Mouse (Mus musculus) stomach, embryonic 16.5 days (tissue): ENCODE measurements around the gene Kirrel. TPM values are rescaled to one million over a fixed set of nuclear protein-coding genes. Genes with fewer than 3 reads are reported as not detected.

ENCODE experiments used
- ATAC-seq: fragments of 200-750 bp; cut with Nextera tagmentation; 2 replicates; pipeline ENCODE4 v1.8.0; 2017; ENCODE audit warnings: moderate number of reproducible peaks, moderate TSS enrichment; ENCODE audit not compliant: insufficient read depth, low FRiP score
- H3K27ac ChIP-seq: fragments of 300-500 bp; sonication (generic); 2 replicates; pipeline ENCODE4 v1.5.1; 2014; ENCODE audit warnings: low read length
- H3K27me3 ChIP-seq: fragments of 300-500 bp; sonication (generic); 2 replicates; pipeline ENCODE4 v1.6.1; 2014; ENCODE audit warnings: low read length, control low read depth, mixed read lengths; ENCODE audit not compliant: control insufficient read depth, insufficient read depth
- H3K36me3 ChIP-seq: fragments of 300-500 bp; sonication (generic); 2 replicates; pipeline ENCODE4 v1.6.1; 2014; ENCODE audit warnings: low read length; ENCODE audit not compliant: control insufficient read depth, insufficient read depth
- H3K4me1 ChIP-seq: fragments of 300-500 bp; sonication (generic); 2 replicates; pipeline ENCODE4 v1.6.1; 2014; ENCODE audit warnings: low read length, control low read depth, mixed read lengths; ENCODE audit not compliant: control insufficient read depth, insufficient read depth
- H3K4me2 ChIP-seq: fragments of 300-500 bp; sonication (generic); 2 replicates; pipeline ENCODE4 v1.6.1; 2014; ENCODE audit warnings: low read depth, low read length, mixed read lengths
- H3K4me3 ChIP-seq: fragments of 300-500 bp; sonication (generic); replicated peaks from 2 replicates; pipeline ENCODE4 v1.5.1; 2014; ENCODE audit warnings: mild to moderate bottlenecking, low read length
- H3K9ac ChIP-seq: fragments of 300-500 bp; sonication (generic); 2 replicates; pipeline ENCODE4 v1.6.1; 2014; ENCODE audit warnings: low read length
- H3K9me3 ChIP-seq: fragments of 300-500 bp; sonication (generic); replicated peaks from 2 replicates; pipeline ENCODE4 v1.6.1; 2016; ENCODE audit warnings: low read length, control low read depth; ENCODE audit not compliant: control insufficient read depth
- WGBS: fragments of 180-500 bp; shearing (Covaris S2); extraction: QIAGEN DNeasy Blood & Tissue Kit; methylation state at CpG from one replicate; pipeline ENCODE4 v1.1.7; 2014; 5-methylcytosine and 5-hydroxymethylcytosine counted together
- polyA plus RNA-seq: library from polyadenylated mRNA; unstranded; fragments of >200 nt; fragmentation: Nextera tagmentation; extraction: Ambion mirVana; gene quantifications from 2 replicates; pipeline ENCODE4 v1.2.1, GENCODE M21; 2015

The Kirrel gene
- polyA plus RNA-seq, 1 experiment from 2014 or later = 11.0 TPM

DNA sequence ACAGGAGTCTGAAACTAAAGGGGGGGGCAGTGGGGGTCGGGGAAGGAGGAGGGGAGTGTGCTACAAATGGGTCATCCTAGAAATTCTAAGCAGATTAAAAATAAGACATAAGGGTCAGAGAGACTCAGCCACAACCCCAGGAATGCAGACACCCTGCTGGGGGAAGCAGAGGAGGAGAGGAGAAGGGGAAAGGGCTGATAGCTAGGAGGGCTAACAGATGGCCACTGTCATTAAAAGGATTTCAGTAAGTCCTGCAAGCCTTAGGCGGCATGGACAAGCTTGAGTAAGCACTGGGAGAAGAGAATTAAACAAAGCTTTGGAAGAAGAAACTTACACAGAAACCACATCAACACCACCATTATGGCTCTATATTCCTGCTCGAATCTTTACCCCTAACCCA, 62.3 kb downstream of the Kirrel start:
- Histone ChIP-seq H3K36me3 (no peaks in the 10 kb centered on the region), H3K4me2 (no peak overlapping the region), H3K9ac (no peak overlapping the region), H3K4me3 (no peak overlapping the region), H3K27me3 (no peaks in the 10 kb centered on the region), H3K4me1 (peaks cover 34% of the 10 kb centered on the region), H3K9me3 (no peaks in the 10 kb centered on the region), H3K27ac (peak overlapping the region; percentile 51; the same call in 1 of the 2 replicates)
- 43% methylated on average over 3 of the region's 3 CpGs for WGBS
- no peak for ATAC-seq

GRCm38 (mm10) chr3:87104856-87105255, 69.7 kb downstream of the Kirrel start:
- Histone ChIP-seq H3K36me3 (no peaks in the 10 kb centered on the region), H3K27ac (no peak overlapping the region), H3K4me1 (peaks cover 5% of the 10 kb centered on the region; the same call in 1 of the 2 replicates), H3K4me3 (no peak overlapping the region), H3K9me3 (no peaks in the 10 kb centered on the region), H3K9ac (no peak overlapping the region), H3K4me2 (no peak overlapping the region), H3K27me3 (no peaks in the 10 kb centered on the region)
- 65% methylated on average over 2 of the region's 2 CpGs for WGBS
- ATAC-seq = no peak

- no peak overlapping the region for H3K4me3 ChIP-seq
- H3K36me3 ChIP-seq = no peaks in the 10 kb centered on the region
- no peak for ATAC-seq
- H3K9me3 ChIP-seq = no peaks in the 10 kb centered on the region
- no peak overlapping the region for H3K9ac ChIP-seq
- H3K27me3 ChIP-seq = no peaks in the 10 kb centered on the region
- H3K4me2 ChIP-seq = no peak overlapping the region
- H3K4me1 ChIP-seq = peaks cover 5% of the 10 kb centered on the region; the same call in 1 of the 2 replicates
- H3K27ac ChIP-seq = no peak overlapping the region
- 31% methylated on average over 7 of the region's 7 CpGs for WGBS
Observed at GRCm38 (mm10) chr3:87102346-87102745, 72.2 kb downstream of the Kirrel start.

DNA sequence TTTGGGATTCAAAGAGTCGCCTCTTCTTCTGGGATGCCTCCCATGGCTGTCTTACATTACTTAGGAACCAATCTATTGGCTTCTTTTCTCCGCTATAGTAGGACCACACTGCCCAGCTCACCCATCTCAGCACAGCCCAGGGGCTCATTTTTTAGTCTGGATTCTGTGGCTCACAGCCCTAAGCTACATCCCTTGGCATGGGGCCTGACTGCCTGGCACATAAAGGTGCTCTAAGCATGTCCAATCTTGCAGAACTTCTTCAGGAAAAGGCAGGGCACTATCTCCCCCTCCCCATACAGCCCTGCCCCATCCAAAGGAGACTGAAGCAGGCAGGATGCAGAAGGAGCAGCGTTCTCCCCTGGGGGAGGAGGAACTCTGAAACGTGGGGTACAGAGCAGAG, 73.6 kb downstream of the Kirrel start:
- Histone ChIP-seq H3K27ac (no peak overlapping the region), H3K9ac (no peak overlapping the region), H3K4me2 (no peak overlapping the region), H3K4me3 (no peak overlapping the region), H3K9me3 (no peaks in the 10 kb centered on the region), H3K36me3 (no peaks in the 10 kb centered on the region), H3K27me3 (no peaks in the 10 kb centered on the region), H3K4me1 (peaks cover 5% of the 10 kb centered on the region; the same call in 1 of the 2 replicates)
- WGBS = 71% methylated on average over 4 of the region's 4 CpGs
- no peak for ATAC-seq

GRCm38 (mm10) chr3:87097969-87098946, 76.3 kb downstream of the Kirrel start:
- H3K27me3 ChIP-seq = no peaks in the 10 kb centered on the region
- H3K9me3 ChIP-seq = no peaks in the 10 kb centered on the region
- H3K36me3 ChIP-seq = no peaks in the 10 kb centered on the region
- no peak overlapping the region for H3K4me2 ChIP-seq
- no peak overlapping the region for H3K9ac ChIP-seq
- ATAC-seq = peak; percentile 23; the same call in 1 of the 2 replicates
- peaks cover 4% of the 10 kb centered on the region for H3K4me1 ChIP-seq
- H3K4me3 ChIP-seq = no peak overlapping the region
- H3K27ac ChIP-seq = no peak overlapping the region
- WGBS = 86% methylated on average over 19 of the region's 19 CpGs

GRCm38 (mm10) chr3:87097205-87097604, 77.3 kb downstream of the Kirrel start:
- H3K27me3 ChIP-seq = no peaks in the 10 kb centered on the region
- no peak overlapping the region for H3K9ac ChIP-seq
- no peaks in the 10 kb centered on the region for H3K9me3 ChIP-seq
- H3K4me3 ChIP-seq = no peak overlapping the region
- no peak for ATAC-seq
- H3K36me3 ChIP-seq = no peaks in the 10 kb centered on the region
- H3K4me2 ChIP-seq = no peak overlapping the region
- WGBS = 87% methylated on average over 9 of the region's 9 CpGs
- H3K4me1 ChIP-seq = peaks cover 4% of the 10 kb centered on the region; the same call in 1 of the 2 replicates
- H3K27ac ChIP-seq = no peak overlapping the region

DNA sequence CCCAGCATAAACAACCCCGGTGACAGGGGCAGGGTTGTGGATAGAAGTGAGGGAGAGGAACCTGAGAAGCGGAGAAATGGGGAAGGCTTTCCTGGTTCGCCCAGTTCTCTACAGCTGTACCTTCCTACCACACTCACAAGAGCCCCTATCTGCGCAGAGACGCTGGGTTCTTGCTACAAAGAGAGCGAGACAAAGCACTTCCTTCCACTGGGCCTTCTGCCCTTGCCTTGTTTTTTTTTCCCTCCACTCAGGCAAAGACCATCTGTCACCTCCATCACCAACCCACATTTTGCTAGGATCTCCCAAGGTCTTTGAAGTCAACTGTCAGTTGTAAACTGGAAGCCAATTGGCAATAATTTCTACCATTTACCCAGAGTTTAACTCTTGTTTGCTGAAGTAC, 80.8 kb downstream of the Kirrel start:
- Histone ChIP-seq H3K4me3 (no peak overlapping the region), H3K36me3 (0 out of 2 replicates have a peak, but pooled peaks cover under 1% of the 10 kb centered on the region), H3K9me3 (no peaks in the 10 kb centered on the region), H3K27ac (no peak overlapping the region), H3K27me3 (no peaks in the 10 kb centered on the region), H3K4me2 (no peak overlapping the region), H3K4me1 (peaks cover 4% of the 10 kb centered on the region; the same call in 1 of the 2 replicates), H3K9ac (no peak overlapping the region)
- 45% methylated on average over 6 of the region's 6 CpGs for WGBS
- no peak for ATAC-seq

DNA sequence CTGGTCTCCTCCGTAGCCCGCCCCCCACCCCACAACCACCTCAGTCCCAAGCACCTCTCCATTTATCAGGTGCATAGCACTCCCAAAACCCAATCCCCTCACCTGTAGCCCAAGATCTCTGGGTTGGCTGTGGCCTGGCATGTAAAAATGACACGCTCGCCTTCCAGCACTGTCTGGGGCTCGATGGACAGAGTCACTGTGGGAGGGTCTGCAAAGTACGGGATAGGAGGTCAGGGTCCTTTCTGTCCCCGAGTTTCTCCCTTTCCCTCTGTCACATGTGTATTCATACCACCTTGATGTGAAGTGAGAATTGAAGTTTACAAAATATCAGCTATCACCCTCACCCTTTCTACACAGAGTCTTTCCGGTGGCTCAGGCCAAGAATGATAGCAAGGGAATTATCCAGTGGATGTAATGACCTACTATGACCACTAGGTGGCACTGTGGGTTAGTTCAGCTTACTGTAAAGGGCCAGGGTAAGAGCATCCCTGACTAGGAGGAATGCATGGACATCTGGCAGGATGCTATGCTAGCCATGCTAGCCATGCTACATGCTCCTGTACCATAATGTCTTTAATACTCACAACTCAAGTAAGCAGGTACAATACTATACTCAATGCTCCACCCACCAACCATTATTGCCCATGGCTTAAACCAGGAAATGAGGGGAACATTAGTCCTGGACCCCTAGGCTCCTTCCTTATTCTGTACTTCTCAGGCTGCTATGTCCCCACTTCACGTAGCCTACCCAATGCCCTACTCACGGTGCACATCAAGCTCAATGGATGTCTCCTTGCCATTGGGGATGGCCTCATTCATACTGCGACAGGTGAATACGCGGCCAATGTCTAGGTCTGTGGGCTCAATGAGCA, 84.6 kb downstream of the Kirrel start:
- WGBS = 72% methylated on average over 13 of the region's 13 CpGs
- H3K9me3 ChIP-seq = no peaks in the 10 kb centered on the region
- H3K27ac ChIP-seq = no peak overlapping the region
- H3K4me3 ChIP-seq = no peak overlapping the region
- no peak overlapping the region for H3K4me2 ChIP-seq
- ATAC-seq = peak; percentile 61
- no peaks in the 10 kb centered on the region for H3K27me3 ChIP-seq
- no peak overlapping the region for H3K9ac ChIP-seq
- H3K36me3 ChIP-seq = peaks cover 13% of the 10 kb centered on the region; the same call in 1 of the 2 replicates
- peaks cover 4% of the 10 kb centered on the region; the same call in 1 of the 2 replicates for H3K4me1 ChIP-seq
